Mouse (Mus musculus) heart, embryonic 10.5 days (tissue): Measurements from ENCODE around the gene Lrfn3. TPM values are rescaled to one million over a fixed set of nuclear protein-coding genes. Genes with fewer than 3 reads are reported as not detected.

ENCODE experiments used
- polyA plus RNA-seq: library from polyadenylated mRNA; unstranded; fragments of >200 nt; fragmentation: Nextera tagmentation; extraction: Ambion mirVana; gene quantifications from 2 replicates; pipeline ENCODE4 v1.2.1, GENCODE M21; 2016

The Lrfn3 gene
- polyA plus RNA-seq, 1 experiment from 2014 or later = 2.0 TPM

Other genes with a start within 250 kb of the Lrfn3 start
- 9.5 and 10.8 TPM in 2 replicates for gene Zfp382, start 240.8 kb downstream of the Lrfn3 start, polyA plus RNA-seq
- 8.6 and 9.5 TPM in 2 replicates for gene Zfp146, start 193.0 kb downstream of the Lrfn3 start, polyA plus RNA-seq
- gene Cox7a1, start 178.6 kb downstream of the Lrfn3 start, polyA plus RNA-seq = 163 and 277 TPM in 2 replicates
- gene Capns1, start 164.0 kb downstream of the Lrfn3 start, polyA plus RNA-seq = 76.6 and 84.1 TPM in 2 replicates
- gene Polr2i, start 130.8 kb downstream of the Lrfn3 start, polyA plus RNA-seq = 122 and 127 TPM in 2 replicates
- gene Tbcb, start 130.5 kb downstream of the Lrfn3 start, polyA plus RNA-seq = 212 and 246 TPM in 2 replicates
- gene Ovol3, start 127.0 kb downstream of the Lrfn3 start, polyA plus RNA-seq = not detected in 2 replicates
- gene Thap8, start 82.7 kb downstream of the Lrfn3 start, polyA plus RNA-seq = 0.29 and 0.43 TPM in 2 replicates
- 11.4 and 13.9 TPM in 2 replicates for gene Wdr62, start 82.4 kb downstream of the Lrfn3 start, polyA plus RNA-seq
- gene Clip3, start 71.0 kb downstream of the Lrfn3 start, polyA plus RNA-seq = 10.4 and 18.4 TPM in 2 replicates
- 68.2 and 71.8 TPM in 2 replicates for gene Alkbh6, start 54.1 kb downstream of the Lrfn3 start, polyA plus RNA-seq
- 26.8 and 43.1 TPM in 2 replicates for gene Syne4, start 48.0 kb downstream of the Lrfn3 start, polyA plus RNA-seq
- 2.5 and 3.2 TPM in 2 replicates for gene E130208F15Rik, start 41.0 kb downstream of the Lrfn3 start, polyA plus RNA-seq
- 15.1 and 16.4 TPM in 2 replicates for gene Sdhaf1, start 38.9 kb downstream of the Lrfn3 start, polyA plus RNA-seq
- 2.2 and 9.0 TPM in 2 replicates for gene Tyrobp, start 51.0 kb upstream of the Lrfn3 start, polyA plus RNA-seq
- gene Hcst, start 57.1 kb upstream of the Lrfn3 start, polyA plus RNA-seq = 0.35 TPM in 1 of 2 replicates, not detected in the other
- 1.5 and 1.6 TPM in 2 replicates for gene Nfkbid, start 59.0 kb upstream of the Lrfn3 start, polyA plus RNA-seq
- gene Aplp1, start 82.8 kb upstream of the Lrfn3 start, polyA plus RNA-seq = 44.3 and 50.4 TPM in 2 replicates
- 3.3 and 5.2 TPM in 2 replicates for gene Kirrel2, start 94.9 kb upstream of the Lrfn3 start, polyA plus RNA-seq
- 0.55 and 0.79 TPM in 2 replicates for gene Nphs1, start 95.5 kb upstream of the Lrfn3 start, polyA plus RNA-seq
- 0.30 and 3.0 TPM in 2 replicates for gene Prodh2, start 130.8 kb upstream of the Lrfn3 start, polyA plus RNA-seq
- 8.5 and 9.0 TPM in 2 replicates for gene Arhgap33, start 172.3 kb upstream of the Lrfn3 start, polyA plus RNA-seq
- 4.2 and 8.3 TPM in 2 replicates for gene Hspb6, start 189.4 kb upstream of the Lrfn3 start, polyA plus RNA-seq
- 8.8 and 13.0 TPM in 2 replicates for gene Proser3, start 189.5 kb upstream of the Lrfn3 start, polyA plus RNA-seq
- 31.5 and 35.6 TPM in 2 replicates for gene Lin37, start 197.1 kb upstream of the Lrfn3 start, polyA plus RNA-seq
- 87.8 and 90.4 TPM in 2 replicates for gene U2af1l4, start 200.5 kb upstream of the Lrfn3 start, polyA plus RNA-seq
- gene Gm49396, start 200.6 kb upstream of the Lrfn3 start, polyA plus RNA-seq = 9.9 and 12.3 TPM in 2 replicates
- 112 and 124 TPM in 2 replicates for gene Psenen, start 200.9 kb upstream of the Lrfn3 start, polyA plus RNA-seq
- 2.6 and 4.1 TPM in 2 replicates for gene Igflr1, start 202.7 kb upstream of the Lrfn3 start, polyA plus RNA-seq
- 5.6 and 8.3 TPM in 2 replicates for gene Kmt2b, start 226.0 kb upstream of the Lrfn3 start, polyA plus RNA-seq
- gene Zbtb32, start 236.1 kb upstream of the Lrfn3 start, polyA plus RNA-seq = 0.19 and 0.27 TPM in 2 replicates